Mouse (Mus musculus) CH12F3 (cell line): Measurements from ENCODE around the gene Hspd1.
"Not testable (repeated sequence)": the region's sequence is repeated elsewhere in the genome, so short reads cannot be mapped to it uniquely, and the experiment has no call there.

Experiments
- in situ Hi-C: fragments of 300-500 bp; cut with MboI; formaldehyde crosslinking; loops from 2 replicates; pipeline ENCODE4 v1.14.3; 2020; ENCODE audit warnings: low sequenced_read_pairs

The Hspd1 gene

DNA sequence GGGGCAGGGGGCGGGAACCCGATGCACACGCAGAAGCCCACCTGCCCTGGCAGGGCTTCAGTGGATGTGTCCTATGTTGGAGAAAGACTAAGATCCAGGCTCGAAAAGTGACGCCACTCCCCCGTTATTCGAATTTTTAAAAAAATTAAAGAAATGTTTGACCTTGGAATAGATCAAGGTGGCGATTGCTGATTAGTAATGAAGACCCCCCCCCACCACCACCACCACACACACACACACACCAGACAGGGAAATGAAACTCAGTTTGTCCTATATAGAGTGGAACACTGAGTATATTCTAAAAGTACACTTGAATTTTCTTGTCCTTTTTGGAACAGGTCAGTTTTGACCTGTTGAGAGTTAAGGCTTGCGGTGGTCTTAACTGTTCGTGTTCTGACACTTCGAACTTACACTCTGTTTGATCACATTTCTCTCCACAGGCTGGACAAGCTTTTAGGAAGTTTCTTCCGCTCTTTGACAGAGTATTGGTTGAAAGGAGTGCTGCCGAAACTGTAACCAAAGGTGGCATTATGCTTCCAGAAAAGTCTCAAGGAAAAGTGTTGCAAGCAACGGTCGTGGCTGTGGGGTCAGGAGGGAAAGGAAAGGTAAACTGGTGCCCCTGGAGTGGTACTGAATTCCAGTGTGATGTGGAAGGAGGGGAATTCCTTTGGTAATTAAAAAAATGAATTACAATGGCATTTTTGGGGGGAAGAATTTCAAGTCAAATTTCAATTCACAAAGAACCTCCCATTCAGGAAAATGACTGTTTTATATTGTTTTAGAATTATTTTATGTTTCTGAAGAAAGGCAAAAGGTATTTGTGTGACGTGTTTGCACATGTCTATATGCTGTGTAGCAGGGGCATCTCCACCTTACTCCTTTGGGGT is 811 bp upstream of the Hspd1 start:
- in situ Hi-C loops = no loop called here

GRCm38 (mm10) chr1:55087401-55087904 is 590 bp downstream of the Hspd1 start:
- in situ Hi-C loops = no loop called here

DNA sequence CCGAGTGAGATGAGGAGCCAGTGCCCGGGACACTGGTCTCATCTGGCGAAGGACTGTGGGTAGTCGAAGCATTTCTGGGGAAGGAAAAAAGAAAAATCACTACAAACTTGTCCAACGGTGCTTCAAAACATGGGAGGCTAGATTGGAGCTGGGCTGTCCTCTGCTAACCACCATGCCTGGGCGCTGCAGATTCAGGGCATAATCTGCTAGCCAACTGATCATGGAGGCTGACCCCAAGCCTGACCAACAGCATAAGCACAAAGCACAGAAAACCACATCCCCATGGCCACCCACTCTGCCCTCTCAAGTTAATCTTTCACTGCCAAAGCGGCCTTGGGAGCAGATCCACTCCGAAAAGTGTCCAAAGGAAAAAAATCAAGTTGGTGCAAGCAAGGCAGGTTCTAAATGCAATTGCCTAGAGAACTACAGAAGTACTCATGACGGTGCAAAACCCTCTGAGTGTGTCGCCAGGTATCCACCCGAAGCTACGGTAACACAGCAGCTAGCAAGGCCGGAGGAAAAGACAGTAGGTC is 1.1 kb downstream of the Hspd1 start:
- in situ Hi-C loops = no loop called here

DNA sequence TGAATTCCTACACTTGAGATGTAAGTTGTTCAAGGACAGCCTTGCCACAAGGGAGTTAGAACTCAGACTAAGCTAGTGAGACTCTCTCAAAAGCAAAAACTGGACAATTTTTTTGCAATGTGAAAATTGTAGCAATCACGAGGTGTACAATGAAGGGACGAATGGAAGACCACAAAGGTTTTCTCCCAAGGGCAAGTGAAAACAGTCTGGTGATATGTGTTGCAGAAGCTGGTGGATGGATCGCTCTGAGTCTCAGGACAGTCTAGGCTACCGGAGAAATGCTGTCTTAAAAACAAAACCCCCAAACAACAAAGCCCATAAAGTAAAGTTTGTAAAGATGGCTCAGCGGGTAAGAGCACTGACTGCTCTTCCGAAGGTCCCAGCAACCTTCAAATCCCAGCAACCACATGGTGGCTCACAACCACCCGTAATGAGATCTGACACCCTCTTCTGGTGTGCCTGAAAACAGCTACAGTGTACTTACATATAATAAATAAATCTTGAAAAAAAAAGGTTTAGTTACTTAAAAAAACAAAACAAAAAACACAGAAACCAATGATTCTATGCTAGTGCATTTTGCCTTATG is 2.2 kb downstream of the Hspd1 start:
- in situ Hi-C loops = no loop called here

GRCm38 (mm10) chr1:55082106-55082505 is 5.9 kb downstream of the Hspd1 start:
- in situ Hi-C loops = no loop called here

DNA sequence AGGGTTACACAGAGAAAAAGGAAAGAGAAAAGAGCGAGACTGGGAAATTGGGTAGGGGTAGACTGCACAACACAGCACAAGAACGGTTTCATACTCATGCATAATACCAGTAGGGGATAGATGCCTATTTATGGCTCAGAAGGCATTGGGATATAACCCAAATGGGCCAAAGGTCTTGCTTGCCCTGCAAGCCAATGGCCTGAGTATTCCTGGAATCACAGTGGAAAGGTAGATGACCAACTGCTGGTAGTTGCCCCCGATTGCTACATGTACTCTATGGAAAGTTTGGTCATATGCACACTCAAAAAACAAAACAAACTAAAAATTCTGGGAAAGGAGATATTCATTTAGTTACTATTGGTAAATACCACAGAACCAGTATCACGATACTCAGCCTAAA is 8.4 kb downstream of the Hspd1 start:
- in situ Hi-C loops = no loop called here

- in situ Hi-C loops = no loop called here
These were observed 11.1 kb downstream of the Hspd1 start for GRCm38 (mm10) chr1:55076849-55077516.

GRCm38 (mm10) chr1:55076395-55076743 is 11.7 kb downstream of the Hspd1 start:
- in situ Hi-C loops = no loop called here

DNA sequence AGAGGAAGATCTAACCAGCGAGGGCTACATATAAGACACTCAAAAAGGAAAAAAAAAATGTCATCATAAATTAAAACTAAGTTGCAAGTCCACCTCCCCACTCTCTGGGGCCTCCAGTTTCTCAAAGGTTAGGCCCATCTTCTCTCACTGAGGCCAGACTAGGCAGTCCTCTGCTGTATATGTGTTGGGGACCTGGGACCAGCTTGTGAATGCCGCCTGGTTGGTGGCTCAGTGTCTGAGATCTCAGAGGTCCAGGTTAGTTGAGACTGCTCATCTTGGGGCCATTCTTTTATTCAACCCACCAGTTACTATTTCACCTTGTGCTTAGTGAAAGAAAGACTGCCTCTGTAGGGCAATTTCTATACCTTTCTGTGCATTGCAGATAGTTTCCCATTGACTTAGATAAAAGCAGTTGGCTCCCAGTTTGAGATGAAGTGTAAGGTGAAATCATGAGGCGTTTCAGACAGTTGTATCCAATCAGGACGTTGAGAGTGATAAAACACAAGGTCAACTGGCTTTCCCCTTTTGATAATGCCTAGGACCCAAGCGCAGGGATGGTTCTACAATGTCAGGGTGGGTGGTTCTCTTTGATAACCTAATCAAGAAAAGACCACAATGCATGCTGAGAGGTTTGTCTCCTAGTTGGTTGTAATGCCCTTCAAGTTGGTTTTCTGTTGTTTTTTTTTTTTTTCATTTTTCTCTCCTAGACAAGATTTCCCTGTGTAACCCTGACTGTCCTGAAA is 12.2 kb downstream of the Hspd1 start:
- in situ Hi-C loops = no loop called here

DNA sequence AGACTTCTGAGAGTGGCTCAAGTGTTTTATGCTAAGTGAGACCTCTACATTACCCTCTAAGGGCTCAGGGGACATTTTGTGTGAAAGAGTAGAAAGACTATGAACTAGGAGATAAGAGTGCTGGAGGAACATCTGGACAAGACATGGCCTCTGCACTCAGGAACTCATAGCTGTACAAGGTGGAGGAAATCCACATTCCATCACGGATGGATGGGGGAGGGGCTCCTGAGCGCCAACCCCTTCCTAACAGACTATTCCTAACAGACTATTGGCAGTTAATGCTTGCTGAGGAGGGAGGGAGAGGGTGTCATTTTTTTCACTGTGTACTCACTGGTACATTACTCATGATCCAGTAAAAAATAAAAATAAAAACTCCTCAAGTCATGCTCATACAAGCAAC is 13.3 kb downstream of the Hspd1 start:
- in situ Hi-C loops = no loop called here

DNA sequence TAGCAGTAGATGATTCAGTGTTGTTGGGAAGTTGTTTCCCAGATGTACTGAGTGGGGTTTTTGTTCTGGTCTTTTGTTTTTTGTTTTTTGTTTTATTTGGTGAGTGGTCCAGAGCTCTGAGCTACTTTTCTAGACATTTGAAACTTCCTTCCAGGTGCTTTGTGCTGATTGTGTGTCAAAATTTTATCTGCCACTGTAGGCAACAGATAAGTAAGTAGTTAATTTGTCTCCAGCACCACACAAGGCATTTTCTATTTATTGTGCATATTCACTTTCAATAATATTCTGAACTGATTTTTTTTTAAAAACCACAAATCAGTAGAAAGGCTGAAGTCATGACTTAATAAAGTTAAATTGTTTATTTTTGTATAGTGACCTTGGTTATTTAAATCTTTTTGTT is 15.7 kb downstream of the Hspd1 start:
- in situ Hi-C loops = not testable (repeated sequence)

- in situ Hi-C loops = no loop called here
These were observed 26.3 kb downstream of the Hspd1 start for GRCm38 (mm10) chr1:55061772-55062171.

- in situ Hi-C loops = no loop called here
These were observed 26.9 kb downstream of the Hspd1 start for GRCm38 (mm10) chr1:55061099-55061498.

DNA sequence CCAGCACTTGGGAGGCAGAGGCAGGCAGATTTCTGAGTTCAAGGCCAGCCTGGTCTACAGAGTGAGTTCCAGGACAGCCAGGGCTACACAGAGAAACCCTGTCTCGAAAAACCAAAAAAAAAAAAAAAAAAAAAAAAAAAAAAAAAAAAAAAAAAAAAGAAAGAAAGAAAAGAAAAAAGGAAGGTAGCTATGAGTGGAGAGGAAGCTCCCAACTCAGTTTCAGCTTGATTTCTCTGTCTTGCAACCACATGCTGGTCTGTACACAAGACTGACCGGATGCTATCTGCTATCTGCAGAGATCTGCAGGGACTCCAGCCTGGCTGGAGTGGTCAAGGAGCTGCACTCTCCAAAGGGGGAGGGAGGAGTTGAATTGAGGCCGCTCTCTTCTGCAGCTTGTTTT is 29.7 kb downstream of the Hspd1 start:
- in situ Hi-C loops = not testable (repeated sequence)

DNA sequence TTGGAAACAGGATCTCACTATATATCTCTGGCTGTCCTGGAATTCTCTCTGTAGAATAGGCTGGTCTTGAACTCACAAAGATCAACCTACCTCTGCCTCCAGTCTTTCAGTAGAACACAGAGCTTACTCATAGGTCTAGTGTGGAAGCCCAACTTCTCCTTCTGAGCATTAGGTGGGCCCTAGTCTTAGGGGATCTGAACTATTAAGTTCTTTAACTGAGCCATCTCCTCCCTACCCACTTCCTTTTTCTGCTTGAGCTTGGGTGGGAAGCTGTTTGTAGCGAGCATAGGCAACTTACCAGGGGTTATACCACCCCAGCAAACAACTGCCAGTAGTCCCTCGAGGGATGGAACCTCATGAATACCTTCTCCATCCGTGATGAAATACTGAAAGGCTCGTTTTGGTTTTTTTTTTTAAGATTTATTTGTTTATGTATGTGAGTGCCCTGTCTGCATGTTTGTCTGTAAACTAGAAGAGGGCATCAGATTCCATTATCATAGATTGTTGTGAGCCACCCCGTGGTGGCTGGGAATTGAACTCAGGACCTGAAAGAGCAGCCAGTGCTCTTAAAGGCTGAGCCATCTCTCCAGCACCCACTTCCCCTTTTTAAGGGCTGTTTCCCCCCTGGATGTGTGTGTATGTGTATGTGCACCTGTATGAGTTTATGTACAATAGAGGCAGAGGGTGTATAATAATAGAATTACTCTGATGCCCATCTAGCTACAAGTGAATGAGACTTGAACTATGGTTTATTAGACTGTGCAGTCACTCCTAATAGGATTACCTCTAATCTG is 32.5 kb downstream of the Hspd1 start:
- in situ Hi-C loops = no loop called here

GRCm38 (mm10) chr1:55053596-55053995 is 34.4 kb downstream of the Hspd1 start:
- in situ Hi-C loops = no loop called here

- in situ Hi-C loops = no loop called here
These were observed 35.0 kb downstream of the Hspd1 start for GRCm38 (mm10) chr1:55053005-55053404.

DNA sequence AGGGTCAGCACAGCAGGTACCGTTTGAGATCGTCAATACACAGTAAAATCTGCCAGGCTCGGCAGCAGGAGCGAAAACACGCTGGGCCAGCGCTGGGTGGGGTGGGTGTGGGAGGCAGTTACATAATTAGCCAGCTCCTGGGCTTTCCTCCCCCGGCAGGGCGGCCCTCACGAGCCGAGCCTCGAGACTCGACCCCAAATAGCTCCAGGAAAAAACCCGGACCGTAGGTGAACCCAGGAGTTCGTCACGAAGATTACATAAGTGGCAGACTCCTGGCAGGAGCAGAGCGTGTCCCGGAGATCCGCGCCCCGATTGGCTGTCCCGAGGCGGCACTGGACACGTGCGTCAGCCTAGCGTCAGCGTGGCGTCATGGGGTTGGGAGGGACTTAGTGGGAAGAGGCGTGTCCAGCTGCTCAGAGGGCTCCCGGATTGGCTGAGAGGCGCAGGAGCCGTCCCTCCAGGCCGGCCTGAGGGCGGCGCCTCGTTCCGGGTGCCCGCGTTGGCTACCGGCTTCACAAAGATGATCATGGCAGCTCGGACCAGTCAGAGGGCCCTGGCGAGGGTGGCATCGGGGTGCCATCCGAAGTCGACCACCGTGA is 35.6 kb downstream of the Hspd1 start, which contains the start of gene Coq10b:
TSS of gene Coq10b (plus strand) at position 416 of the 599 bp plus-strand sequence.
- in situ Hi-C loops = no loop called here

DNA sequence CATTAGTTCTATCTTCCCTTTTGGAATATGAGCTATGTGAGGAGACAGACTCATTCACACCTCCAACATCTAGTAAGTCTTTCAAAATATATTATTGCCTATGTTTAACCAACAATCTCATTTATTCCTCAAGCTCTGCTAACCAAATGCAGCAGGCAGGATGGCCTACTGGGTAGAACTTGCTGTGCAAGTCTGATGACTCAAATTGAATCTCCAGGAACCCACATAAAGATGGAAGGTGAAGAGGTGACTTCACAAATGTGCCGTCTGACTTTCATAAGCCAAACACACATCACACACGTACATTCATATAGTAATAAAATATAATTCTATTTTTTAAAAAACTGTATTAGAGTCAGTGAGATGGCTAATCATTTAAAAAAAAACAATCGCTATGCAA is 36.4 kb downstream of the Hspd1 start:
- in situ Hi-C loops = no loop called here
